Mouse (Mus musculus) retina, embryonic 14.5 days (tissue): Measurements from ENCODE around the gene Jam2.
A peak's percentile ranks its signal among the peaks of the same experiment; 100 is the strongest.

Source experiments
- DNase-seq: peaks from one replicate; pipeline ENCODE4 v3.0.0-alpha.2; 2015; ENCODE audit warnings: low spot score

Gene Jam2

DNA sequence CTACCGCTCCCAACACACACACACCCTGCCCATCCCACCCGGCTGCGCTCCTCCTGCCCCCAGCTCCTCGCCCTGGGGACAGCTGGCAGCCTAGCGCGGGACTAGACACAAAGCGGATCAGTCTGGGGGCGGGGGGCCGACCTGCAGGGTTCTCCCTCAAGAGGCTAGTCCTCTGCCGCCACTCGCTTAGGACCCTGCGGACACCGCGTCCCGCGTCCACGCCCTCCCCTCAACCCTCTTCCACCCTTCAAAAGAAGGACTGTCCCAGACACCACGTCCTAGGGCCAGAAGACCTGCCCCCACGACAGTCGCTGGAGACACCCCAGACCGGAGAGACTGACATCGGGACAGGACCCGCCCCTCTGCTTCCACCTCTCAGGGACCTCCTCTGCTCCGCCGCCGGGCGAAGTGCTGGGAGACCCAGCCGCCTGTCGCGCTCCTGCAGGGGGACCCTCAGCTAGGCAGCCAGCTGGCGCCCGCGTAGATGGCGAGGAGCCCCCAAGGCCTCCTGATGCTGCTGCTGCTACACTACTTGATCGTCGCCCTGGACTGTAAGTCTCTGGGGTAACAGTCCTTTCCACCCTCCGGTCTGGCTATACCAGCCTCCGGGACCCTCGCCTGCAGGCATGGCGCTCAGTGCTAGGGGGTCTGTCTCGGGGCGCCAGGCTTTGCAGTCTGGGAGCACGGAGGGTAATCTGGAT, at the start of gene Jam2:
Gene Jam2 (plus strand): TSS at position 121 of the 701 bp plus-strand sequence.
- peak; percentile 83 for DNase-seq

DNA sequence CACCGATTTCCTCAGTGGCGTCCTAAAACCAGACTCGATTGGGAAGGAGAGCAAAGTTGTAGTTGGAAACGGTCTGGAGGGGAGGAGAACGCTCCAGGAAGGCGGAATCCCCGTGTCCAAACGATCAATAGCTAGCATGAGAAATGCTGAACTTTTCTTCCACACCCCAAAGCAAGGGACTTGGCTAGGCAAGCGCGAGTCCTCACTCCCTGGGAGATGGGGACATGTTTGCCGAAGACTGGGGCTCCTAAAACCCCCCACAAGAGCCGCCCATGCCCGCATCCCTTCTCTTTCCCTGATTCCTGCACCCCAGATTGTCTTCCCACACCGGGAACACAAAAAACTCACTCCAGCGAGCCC, 39.1 kb upstream of the Jam2 start:
- DNase-seq: no peak

DNA sequence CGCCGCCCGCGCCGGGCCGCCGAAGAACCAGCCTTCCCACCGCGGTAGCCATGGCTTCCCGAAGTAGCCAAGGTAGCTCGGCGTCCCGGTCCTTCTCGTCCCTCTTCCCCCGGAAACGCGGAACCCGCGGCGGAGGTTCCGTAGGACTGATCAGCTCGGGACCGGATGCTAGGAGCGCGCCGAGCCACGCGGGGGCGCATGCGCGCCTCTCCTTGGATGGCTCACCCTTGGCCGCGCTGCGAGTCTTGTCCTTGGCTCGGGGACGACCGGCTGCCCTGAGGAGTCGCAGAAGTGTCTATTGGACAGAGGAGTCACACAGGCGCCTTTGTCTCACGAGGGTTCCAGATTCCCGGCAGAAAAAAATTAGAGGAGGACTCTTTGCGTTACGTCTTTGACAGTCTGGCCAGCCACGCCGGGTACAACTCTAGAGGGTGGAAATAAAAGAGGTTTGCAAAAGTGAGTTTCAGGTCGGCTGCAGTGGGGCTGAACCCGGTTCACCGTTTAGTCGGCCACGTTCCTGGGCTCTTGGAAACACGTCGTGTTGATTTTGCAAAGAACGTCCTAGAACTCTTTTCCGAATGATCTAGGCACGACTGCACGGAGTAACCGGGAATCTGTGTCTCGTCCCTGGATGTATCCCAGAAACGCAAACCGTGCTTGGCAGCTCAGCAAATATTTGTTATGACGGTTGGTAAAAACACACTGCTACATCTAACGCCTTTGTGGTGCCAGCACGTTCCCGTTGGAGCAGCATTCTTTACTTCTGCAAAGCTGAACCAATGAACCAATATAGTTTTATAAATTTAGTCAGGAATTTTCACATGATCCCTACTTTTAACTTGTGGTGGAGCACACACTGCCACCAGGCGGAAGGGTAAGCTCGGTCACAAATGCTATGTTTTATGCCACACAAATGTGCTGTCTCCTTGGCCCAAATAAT, 38.5 kb upstream of the Jam2 start, which contains the start of gene Mrpl39:
Gene Mrpl39 (minus strand): TSS at position 577 of the 940 bp plus-strand sequence.
- peak; percentile 99 for DNase-seq

DNA sequence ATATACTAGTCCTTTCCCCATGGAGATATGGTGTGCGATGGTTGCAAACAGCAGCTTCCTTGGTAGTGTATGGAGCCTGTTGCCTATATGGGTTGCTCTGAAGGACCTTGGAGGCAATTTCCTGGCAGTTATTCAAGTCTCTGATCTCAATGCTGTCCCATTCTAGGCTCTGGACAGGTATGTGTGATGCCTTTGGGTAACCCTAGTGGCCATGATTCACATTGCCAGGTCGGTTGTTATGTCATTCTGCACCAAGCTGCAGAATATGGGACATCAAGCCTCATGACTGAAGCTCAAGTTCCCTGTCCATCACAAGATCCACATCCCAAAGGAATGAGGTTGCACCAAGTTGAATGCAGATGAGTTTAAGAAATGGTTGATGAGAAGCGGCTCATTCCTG, 36.6 kb upstream of the Jam2 start:
- no peak for DNase-seq

DNA sequence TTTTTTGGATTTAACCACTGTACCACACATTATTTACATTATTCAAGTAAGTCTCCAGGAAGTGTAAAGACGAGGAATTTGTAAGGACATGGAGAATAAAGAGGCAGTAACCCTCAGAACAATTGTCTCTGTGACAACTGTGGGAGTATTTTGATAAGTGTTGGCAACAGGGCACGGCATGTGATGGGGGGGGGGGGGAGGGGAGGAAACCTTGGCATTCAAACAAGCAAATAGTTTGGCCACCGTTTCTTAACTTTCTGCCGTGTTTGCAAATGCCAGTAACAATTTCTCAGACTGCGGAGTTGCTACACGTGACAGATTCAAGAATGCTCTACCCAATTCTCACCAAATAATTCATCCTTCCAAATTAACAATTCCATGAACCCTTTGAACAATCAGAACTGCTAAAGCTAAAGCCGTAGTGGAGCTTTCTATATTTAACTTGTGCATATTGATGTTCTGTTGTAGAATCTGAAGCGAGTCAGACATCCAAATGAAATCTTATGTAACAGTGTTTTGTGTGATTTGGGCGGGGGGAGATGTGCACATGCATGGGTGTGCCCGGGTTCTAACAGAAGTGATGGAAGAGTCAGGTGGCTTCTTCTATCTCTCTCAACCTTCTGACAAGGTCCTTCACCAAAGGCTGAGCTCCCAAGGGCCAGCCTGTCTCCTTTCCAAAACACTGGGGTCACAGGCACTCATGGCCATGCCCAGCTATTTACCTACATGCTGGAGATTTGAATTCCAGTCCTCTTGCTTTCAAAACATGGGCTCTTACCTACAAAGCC, 29.0 kb upstream of the Jam2 start:
- no peak for DNase-seq

DNA sequence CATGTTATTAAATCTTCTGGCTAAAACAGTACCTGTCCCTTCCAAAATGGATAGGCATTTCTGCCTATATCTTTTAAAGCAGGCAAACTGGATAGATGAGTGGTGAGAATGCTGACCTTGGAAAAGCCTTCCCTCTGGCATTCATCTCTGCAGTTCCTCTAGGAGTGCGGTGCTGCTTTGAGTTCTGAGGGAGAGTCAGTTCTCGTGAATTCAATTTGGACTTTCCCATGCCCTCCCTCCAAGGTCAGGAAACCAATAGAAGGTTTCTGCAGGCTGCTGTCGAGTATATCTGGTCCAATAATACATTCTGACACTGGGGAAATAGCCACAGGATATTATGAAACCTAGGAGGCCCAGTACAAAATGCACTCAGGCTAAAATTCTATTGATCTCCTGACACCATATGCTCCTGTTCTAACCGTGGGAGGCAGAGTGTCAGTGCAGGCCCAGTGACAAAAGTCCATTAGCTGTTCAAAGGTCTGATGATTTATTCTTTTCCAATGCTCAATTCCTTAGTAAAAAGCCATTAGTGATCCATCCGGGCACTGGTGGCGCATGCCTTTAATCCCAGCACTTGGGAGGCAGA, 28.1 kb upstream of the Jam2 start:
- no peak for DNase-seq

DNA sequence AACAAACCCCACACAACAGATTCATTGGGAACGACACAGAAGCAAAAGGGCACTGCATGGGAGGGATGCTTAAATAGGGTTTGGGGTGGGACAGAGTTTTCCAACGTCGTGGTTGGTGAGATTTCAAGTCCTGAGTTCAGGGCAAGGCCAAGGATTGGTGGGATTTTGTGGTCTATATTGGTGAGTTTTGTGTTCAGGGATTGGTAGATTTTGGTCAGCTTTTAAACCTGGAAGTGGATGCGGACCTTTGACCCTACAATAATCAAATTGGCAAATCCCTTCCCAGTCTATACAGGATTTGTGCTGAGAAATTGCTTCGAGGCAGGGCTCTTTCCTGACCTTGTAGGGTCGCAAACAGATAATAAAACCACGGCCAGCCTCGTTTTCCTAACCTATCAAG, 6.0 kb upstream of the Jam2 start:
- DNase-seq: no peak

DNA sequence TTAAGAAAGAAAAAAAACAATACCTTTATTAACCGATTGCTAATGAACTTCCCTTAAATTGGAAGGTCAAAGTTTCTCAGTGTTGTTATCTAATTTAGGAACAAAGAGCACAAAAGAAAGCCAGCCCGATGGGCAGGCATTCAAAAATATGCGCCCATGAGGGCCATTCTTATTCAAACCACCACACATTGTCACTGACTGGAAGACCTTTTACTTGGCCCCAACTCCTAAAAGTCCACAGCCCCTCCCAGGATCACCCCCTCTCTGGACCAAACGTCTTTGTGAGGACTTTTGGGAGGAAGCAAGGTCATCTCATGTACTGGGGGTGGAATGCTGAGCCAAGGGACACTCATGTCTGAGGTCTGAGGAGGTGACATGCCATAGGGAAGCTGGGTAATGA, 4.7 kb upstream of the Jam2 start:
- DNase-seq: no peak

DNA sequence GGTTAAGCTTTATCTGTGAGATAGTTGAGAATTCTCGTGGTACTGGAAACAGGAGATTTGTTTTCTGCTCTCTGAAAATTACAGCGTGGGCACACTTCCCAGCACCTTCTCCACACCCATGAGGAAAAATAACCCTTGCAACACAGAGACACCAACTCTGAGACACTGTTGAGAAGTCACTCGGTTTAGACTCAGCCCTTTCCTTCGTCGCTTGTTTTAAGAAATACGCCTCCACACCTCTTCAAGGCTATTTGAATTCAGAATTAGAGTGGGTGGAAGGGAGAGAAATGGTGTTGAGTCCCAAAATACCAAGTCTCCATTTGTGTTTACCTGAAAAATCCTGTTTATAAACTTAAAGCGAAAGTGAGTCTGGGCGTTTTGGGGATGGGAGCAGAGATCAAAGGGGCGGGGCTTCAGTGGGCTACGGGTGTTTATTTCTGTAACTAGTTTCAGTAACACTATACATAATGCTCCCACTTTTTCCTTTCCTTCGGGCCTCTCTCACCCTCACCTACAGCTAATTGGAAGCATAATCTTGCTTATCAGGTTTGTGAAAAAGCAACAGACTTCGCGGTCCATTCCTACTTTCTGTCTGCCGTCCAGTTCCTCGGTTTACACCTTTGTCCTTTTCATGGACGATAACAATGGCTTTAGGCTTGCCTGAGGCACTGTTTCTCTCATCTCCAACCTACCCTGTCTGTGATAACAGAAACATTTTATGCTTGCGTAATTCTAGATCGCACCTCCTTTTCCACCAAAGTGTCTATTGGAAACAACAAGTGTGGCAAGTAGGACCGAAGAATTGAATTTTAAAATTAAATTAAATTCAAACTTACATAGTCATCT, 4.1 kb upstream of the Jam2 start:
- DNase-seq: no peak

DNA sequence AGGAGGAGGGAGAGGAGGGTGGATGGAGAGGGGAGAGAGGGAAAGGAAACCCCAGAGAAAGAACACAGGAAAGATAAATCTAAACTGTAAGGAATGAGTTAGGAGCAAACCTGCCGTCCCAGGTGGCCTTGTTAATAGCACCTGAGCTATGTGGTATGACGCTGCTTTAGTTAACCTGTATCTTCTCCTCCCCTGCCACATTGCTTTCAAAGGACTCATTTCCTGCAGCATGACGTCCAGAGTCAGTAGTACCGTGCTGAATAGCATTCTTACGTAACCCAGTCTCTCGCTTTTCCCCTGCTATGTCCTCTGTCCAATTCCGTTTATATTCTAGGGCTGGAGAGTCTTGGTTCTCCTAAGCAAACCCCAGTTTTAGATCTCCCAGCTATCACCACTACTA, 3.0 kb upstream of the Jam2 start:
- DNase-seq: no peak

DNA sequence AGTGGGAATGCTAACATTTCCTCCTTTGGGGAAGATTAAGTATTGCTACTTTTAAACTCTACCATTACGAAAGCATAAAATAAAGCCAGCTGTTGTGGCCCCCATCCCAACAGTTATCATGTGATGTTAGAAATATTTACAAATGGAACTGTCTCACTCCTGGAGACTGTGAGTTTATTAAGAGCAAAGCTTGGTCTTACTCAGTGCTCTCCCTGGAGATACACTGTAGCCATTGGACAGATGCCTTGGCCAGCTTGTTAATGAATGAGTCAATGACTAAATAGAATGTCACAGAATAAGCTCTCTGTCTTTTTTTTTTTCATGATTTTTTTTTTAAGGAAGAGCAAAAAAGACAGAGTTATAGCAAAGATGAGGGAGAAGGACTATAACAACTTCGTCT, 2.5 kb upstream of the Jam2 start:
- DNase-seq: no peak

DNA sequence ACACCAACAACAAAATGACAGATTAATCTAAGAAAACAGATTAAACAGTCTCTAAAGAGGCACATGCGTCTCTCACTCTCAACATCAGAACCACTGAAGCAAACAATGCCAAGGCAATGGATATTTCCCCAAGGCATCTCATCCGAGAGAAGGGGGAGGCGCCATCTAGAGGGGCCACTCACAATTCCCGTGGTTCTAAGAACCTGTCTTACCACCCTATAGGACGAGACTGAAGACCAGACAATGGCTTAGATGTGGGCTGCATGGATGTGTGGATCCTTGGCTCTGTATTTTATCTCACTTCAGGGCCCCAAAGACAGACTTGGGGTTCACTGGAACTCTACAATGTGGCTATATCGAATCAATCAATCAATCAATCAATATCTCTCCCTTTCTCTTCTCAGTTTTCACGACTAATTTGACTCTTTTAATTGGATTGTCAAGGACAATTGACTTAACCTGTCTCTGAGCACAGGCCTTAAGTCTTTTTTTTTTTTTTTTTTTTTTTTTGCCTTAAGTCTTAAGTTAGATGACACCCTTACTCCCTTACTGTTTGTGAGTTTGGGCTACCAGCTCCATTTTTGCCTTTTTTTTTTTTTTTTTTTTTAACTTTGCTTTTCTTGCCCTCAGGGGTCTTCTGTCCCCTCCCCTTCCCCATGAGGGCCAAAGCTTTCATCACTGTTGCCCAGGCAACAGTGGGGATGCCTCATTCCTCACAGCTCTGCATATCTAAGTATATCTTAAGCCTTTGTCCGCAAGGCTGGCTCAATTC, 1.2 kb upstream of the Jam2 start:
- DNase-seq: peak; percentile 61

DNA sequence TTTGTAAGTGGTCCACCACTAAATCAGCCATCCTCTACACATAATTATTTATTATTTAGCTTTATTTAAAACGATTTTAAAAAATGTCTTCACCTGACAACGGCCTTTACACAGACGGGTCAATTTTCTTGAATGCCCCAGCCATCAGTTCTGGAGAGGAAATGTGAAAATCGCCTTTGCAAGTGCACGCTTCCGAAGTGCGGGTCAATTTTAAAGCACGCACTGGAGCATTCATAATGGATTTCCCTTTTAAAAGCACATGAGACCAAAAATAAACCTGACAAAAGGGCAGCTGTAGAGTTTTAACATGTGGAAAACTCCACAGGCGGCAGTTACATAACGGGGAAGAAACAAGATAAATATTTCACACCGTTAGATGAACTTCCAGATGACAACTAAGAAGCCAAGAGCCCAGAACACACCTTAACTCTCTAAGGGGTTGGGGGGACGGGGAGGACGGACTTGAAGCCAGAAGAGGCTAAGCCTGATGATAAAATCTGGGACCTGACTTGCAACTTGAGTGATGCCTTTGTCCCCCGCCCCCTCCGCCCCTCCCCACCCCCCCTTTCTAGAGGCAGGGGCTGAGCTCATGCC, 558 bp upstream of the Jam2 start:
- DNase-seq: peak; percentile 58

DNA sequence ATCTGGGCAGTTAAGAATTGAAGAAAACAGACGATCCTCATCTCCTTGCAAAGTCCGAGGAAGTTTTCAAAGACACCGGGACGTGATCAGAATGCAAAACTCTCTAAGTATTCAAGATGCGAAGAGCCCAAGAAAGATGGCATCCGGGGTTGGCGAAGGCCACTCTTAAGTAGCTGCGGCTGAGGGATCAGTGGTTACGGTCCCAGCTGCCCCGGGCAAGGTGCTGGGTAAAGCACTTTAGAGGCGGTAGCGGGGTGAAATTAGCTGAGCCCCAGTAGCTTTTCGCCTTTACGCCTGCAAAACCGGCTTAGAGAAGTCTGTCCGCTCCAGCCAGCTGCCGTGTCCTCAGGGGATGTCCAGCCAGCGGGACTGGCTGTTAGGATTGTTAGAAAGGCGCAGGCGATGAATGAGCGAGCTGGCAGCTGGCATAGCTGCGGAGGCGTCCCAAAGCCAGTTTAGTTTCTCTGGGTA, 873 bp downstream of the Jam2 start:
- DNase-seq: peak; percentile 75

DNA sequence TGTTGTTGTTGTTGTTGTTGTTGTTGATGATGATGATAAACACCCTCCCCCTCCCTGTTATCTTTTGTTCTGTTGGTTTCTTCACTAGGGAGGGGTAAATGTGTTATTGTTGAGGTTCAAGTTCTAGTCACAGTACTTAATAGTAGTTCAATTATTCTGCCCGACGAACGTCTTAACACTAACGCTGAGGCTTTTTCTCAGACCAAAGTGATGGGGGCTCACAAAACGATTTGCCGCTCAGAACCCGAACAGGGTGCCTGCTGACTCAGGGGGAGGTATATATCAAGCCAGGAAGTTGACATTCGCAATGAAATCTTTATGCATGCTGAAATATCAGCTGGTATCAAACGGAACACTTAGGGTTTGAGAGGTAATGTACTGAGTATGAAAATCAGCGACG, 1.4 kb downstream of the Jam2 start:
- DNase-seq: peak; percentile 19

DNA sequence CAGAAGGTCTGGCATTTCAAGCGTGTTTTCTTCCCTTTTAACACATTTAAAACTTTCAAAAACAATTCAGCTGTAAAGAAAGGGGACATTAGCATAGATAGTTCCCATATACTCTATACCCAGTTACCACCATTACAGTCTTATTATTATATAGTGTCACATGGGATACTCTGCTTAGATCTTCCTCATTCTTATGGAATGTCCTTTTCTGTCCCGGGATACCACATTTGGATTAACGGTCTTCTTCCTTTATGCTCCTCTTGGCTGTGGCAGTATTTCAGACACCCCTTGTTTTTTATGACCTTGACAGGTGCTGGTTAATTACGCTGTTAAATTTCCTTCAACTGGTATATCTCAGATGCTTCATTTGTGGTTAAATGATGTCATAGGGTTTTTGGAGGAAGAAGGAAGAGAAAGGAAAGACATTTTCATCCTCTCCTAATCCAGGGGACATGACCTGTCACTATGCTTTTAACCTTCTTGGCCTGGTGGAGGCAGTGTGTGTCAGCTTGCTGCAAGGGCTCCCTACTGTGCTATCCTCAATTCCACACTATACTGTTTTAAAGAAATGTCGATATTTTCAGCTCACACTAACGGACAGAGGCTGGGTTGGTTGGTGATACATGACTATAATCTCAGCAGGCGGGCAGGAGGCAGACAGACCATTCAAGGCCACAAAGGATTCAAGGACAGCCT, 2.3 kb downstream of the Jam2 start:
- DNase-seq: peak; percentile 13

DNA sequence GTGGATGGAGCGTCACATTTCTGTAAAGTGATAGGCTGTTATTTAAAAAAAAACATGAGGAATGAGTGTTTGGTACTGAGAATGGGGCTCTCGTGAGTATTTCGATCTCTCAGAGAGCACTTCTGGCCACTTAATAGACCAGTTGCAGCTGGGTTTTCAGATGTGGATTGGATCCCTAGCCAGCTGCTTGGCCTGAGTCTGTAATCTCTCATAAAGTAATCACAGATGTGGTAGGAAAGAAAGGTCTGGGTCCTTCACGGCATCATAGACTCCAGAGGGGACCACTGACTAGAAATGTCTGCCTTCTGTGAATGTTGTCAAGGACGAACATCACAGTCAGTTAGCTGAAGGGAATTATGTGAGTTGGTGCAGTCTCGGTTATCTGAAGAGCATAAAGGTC, 4.5 kb downstream of the Jam2 start:
- DNase-seq: no peak

DNA sequence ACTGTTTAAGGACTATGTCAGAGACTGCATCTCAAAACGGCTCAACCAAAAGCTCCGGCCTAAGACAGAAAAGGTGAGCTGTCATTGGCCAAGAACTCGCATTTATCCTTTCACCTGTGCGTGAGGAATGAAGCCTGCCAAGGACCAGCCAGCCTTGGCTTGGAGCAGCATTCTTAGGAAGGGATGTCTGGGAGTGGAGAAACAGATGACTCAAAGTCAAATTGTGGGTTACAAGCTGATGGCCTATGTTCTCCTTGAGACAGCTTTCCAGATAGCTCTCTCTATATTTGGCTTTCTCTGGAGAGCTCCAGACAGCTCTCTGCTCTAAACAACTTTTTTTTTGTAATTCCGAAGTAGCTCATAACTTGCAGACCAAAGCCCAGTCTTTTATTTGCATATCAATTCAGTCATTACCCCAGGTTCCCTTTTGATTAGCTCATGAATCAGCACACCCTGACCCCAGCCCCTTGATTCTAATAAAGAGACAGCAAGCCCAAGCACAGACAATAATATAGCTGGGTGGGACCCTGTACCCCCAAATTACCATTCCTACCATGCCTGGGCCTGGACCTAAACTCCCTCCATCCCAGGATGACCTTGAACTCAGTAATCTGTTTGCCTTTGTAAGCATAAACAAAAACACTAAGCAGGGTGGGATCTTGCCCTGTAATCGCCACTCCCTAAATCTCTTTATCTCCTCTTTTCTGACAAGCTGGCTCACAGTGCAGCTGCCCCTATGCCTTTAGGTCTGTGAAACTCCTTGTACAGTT, 5.1 kb downstream of the Jam2 start:
- DNase-seq: no peak

DNA sequence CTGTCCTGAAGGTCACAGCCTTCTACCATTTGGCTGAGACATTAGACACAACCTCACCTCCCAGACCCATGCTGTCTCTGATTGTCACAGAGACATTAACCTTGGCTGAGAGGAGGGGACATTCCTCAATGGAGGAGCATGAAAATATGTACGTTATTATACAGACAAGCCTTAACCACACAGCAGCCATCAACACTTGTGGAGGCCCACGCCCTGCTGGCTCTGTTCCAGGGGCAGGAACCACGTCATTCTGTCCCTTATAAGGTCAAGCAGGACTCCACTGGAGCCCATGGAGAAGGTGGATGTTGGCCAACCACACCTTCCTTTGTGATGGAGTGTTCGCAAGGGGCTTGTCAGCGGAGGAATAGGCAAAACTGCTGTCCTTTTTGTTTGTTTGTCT, 5.8 kb downstream of the Jam2 start:
- no peak for DNase-seq
